Mouse (Mus musculus) kidney, embryonic 16.5 days (tissue): ENCODE measurements around the gene Csf2rb. TPM values are rescaled to one million over a fixed set of nuclear protein-coding genes. Genes with fewer than 3 reads are reported as not detected.

Experiments used
- ATAC-seq: fragments of 200-750 bp; cut with Nextera tagmentation; 2 replicates; pipeline ENCODE4 v1.8.0; 2017; ENCODE audit warnings: moderate TSS enrichment; ENCODE audit not compliant: low FRiP score, low TSS enrichment
- H3K27ac ChIP-seq: fragments of 300-500 bp; sonication (generic); 2 replicates; pipeline ENCODE4 v1.5.1; 2014; ENCODE audit warnings: low read length
- H3K27me3 ChIP-seq: fragments of 300-500 bp; sonication (generic); 2 replicates; pipeline ENCODE4 v1.6.1; 2014; ENCODE audit warnings: low read length, control low read depth, mixed read lengths; ENCODE audit not compliant: insufficient read depth
- H3K36me3 ChIP-seq: fragments of 300-500 bp; sonication (generic); 2 replicates; pipeline ENCODE4 v1.6.1; 2014; ENCODE audit warnings: low read length, control low read depth, mixed read lengths; ENCODE audit not compliant: insufficient read depth
- H3K4me1 ChIP-seq: fragments of 300-500 bp; sonication (generic); 2 replicates; pipeline ENCODE4 v1.6.1; 2014; ENCODE audit warnings: low read length, control low read depth, mixed read lengths; ENCODE audit not compliant: insufficient read depth
- H3K4me2 ChIP-seq: fragments of 300-500 bp; sonication (generic); replicated peaks from 2 replicates; pipeline ENCODE4 v1.6.1; 2014; ENCODE audit warnings: low read depth, low read length
- H3K4me3 ChIP-seq: fragments of 300-500 bp; sonication (generic); 2 replicates; pipeline ENCODE4 v1.5.1; 2014; ENCODE audit warnings: mild to moderate bottlenecking, low read length
- H3K9ac ChIP-seq: fragments of 300-500 bp; sonication (generic); replicated peaks from 2 replicates; pipeline ENCODE4 v1.6.1; 2014; ENCODE audit warnings: low read length
- H3K9me3 ChIP-seq: fragments of 300-500 bp; sonication (generic); 2 replicates; pipeline ENCODE4 v1.6.1; 2016; ENCODE audit warnings: low read length, control low read depth
- WGBS: fragments of 180-500 bp; shearing (Covaris S2); extraction: QIAGEN DNeasy Blood & Tissue Kit; methylation state at CpG from one replicate; pipeline ENCODE4 v1.1.7; 2014; 5-methylcytosine and 5-hydroxymethylcytosine counted together
- polyA plus RNA-seq: library from polyadenylated mRNA; unstranded; fragments of >200 nt; fragmentation: Nextera tagmentation; extraction: Ambion mirVana; gene quantifications from 2 replicates; pipeline ENCODE4 v1.2.1, GENCODE M21; 2015

Csf2rb gene
- polyA plus RNA-seq, 1 experiment from 2014 or later, result 1.3 TPM

- Histone ChIP-seq H3K27ac (no peak overlapping the region), H3K9ac (no peak overlapping the region), H3K4me1 (no peaks in the 10 kb centered on the region), H3K36me3 (no peaks in the 10 kb centered on the region), H3K4me2 (no peak overlapping the region), H3K4me3 (no peak overlapping the region), H3K27me3 (no peaks in the 10 kb centered on the region), H3K9me3 (no peaks in the 10 kb centered on the region)
- no peak for ATAC-seq
- 66% methylated on average over 7 of the region's 7 CpGs for WGBS
Observed at GRCm38 (mm10) chr15:78384220-78385116, 58.9 kb downstream of the Csf2rb start.

DNA sequence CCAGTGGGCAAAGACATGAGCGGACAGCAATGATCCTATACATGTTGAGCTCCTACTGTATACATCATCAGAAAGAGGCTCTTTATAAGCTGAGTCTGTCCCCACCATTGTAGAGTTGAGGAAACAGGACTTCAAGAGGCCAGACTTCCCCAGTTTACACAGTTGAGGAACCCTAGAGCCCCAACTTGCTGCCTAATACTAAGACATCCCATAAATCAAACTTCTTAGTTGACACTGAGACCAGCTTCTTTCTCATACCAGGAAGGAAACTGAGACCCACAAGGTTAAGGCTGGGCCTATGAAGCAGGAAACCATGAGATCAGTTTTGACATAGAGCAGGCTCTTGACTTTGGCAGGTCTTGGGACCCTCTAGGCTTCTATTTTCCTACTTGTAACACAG lies 60.0 kb downstream of the Csf2rb start:
- H3K27ac ChIP-seq, result no peak overlapping the region
- no peak overlapping the region for H3K4me2 ChIP-seq
- H3K36me3 ChIP-seq, result no peaks in the 10 kb centered on the region
- no peaks in the 10 kb centered on the region for H3K9me3 ChIP-seq
- no peak overlapping the region for H3K4me3 ChIP-seq
- no peak overlapping the region for H3K9ac ChIP-seq
- H3K4me1 ChIP-seq, result no peaks in the 10 kb centered on the region
- no peaks in the 10 kb centered on the region for H3K27me3 ChIP-seq
- no peak for ATAC-seq
- WGBS, result 90% methylated on average over 1 of the region's 1 CpGs

GRCm38 (mm10) chr15:78390855-78391254 lies 65.3 kb downstream of the Csf2rb start:
- Histone ChIP-seq H3K9ac (no peak overlapping the region), H3K36me3 (no peaks in the 10 kb centered on the region), H3K9me3 (no peaks in the 10 kb centered on the region), H3K4me1 (no peaks in the 10 kb centered on the region), H3K27ac (no peak overlapping the region), H3K4me3 (no peak overlapping the region), H3K27me3 (no peaks in the 10 kb centered on the region), H3K4me2 (no peak overlapping the region)
- ATAC-seq, result no peak
- WGBS, result 78% methylated on average over 3 of the region's 3 CpGs

DNA sequence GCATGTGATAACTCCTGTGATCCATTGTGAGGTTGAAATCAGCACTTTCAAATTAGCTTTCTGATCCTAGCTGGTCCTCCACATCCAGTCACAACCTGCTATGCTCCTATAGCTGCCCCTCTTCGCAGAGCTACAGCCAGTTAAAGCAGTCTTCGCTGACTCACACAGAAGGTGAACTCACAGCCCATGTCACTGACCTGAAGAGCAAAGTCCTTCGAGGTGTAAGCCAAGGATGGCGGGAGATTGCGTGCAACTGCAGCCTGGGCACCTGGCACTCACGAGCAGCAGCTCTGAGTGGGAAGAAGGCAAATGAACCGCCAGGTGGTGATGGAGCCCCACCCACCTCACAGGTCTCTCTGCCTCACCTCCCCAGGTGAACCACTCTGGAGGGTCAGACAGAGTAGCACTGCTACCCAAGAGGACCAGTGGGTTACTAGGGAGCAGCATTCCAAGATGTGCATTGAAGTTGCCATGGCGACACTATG lies 70.0 kb downstream of the Csf2rb start, which contains the start of gene Tex33:
Tex33 (minus strand) TSS at position 435 of the 485 bp plus-strand sequence.
- H3K27me3 ChIP-seq, result no peaks in the 10 kb centered on the region
- no peaks in the 10 kb centered on the region for H3K36me3 ChIP-seq
- H3K27ac ChIP-seq, result no peak within 1 kb of the TSS
- 82% methylated on average over 8 of the region's 8 CpGs for WGBS
- no peak within 1 kb of the TSS for H3K4me3 ChIP-seq
- no peak within 1 kb of the TSS for H3K4me2 ChIP-seq
- no peak for ATAC-seq
- H3K4me1 ChIP-seq, result no peaks in the 10 kb centered on the region
- no peaks in the 10 kb centered on the region for H3K9me3 ChIP-seq
- H3K9ac ChIP-seq, result no peak within 1 kb of the TSS

GRCm38 (mm10) chr15:78401345-78401744 lies 75.8 kb downstream of the Csf2rb start:
- no peak for ATAC-seq
- 72% methylated on average over 6 of the region's 6 CpGs for WGBS
- Histone ChIP-seq H3K4me2 (no peak overlapping the region), H3K27me3 (no peaks in the 10 kb centered on the region), H3K27ac (no peak overlapping the region), H3K4me1 (peaks cover 32% of the 10 kb centered on the region), H3K9ac (0 out of 2 replicates have a peak overlapping the region, but pooled peaks have one; percentile 10), H3K36me3 (no peaks in the 10 kb centered on the region), H3K4me3 (no peak overlapping the region), H3K9me3 (no peaks in the 10 kb centered on the region)

- H3K27ac ChIP-seq, result peak overlapping the region; percentile 17; the same call in 1 of the 2 replicates
- H3K9me3 ChIP-seq, result no peaks in the 10 kb centered on the region
- H3K4me3 ChIP-seq, result no peak overlapping the region
- no peak for ATAC-seq
- 50% methylated on average over 4 of the region's 4 CpGs for WGBS
- peaks cover 33% of the 10 kb centered on the region for H3K4me1 ChIP-seq
- H3K36me3 ChIP-seq, result no peaks in the 10 kb centered on the region
- no peaks in the 10 kb centered on the region for H3K27me3 ChIP-seq
- H3K4me2 ChIP-seq, result no peak overlapping the region
- peak overlapping the region; percentile 10 for H3K9ac ChIP-seq
Observed at GRCm38 (mm10) chr15:78401921-78402320, 76.4 kb downstream of the Csf2rb start.

GRCm38 (mm10) chr15:78402423-78402822 lies 76.9 kb downstream of the Csf2rb start:
- Histone ChIP-seq H3K4me2 (no peak overlapping the region), H3K4me1 (peaks cover 38% of the 10 kb centered on the region), H3K36me3 (no peaks in the 10 kb centered on the region), H3K27me3 (no peaks in the 10 kb centered on the region), H3K9me3 (no peaks in the 10 kb centered on the region), H3K9ac (no peak overlapping the region), H3K4me3 (no peak overlapping the region), H3K27ac (peak overlapping the region; percentile 63)
- ATAC-seq, result no peak
- WGBS, result 66% methylated on average over 7 of the region's 7 CpGs

GRCm38 (mm10) chr15:78403301-78403741 lies 77.8 kb downstream of the Csf2rb start:
- Histone ChIP-seq H3K36me3 (no peaks in the 10 kb centered on the region), H3K27ac (peak overlapping the region; percentile 79), H3K9ac (peak overlapping the region; percentile 24), H3K4me2 (peak overlapping the region; percentile 76; the same call in 1 of the 2 replicates), H3K9me3 (no peaks in the 10 kb centered on the region), H3K27me3 (no peaks in the 10 kb centered on the region), H3K4me1 (peaks cover 42% of the 10 kb centered on the region), H3K4me3 (no peak overlapping the region)
- 25% methylated on average over 3 of the region's 3 CpGs for WGBS
- peak; percentile 37 for ATAC-seq
